Mouse (Mus musculus) C2C12 (cell line): ENCODE measurements around the gene Apc2. TPM values are rescaled to one million over a fixed set of nuclear protein-coding genes. Genes with fewer than 3 reads are reported as not detected.
"Not testable (repeated sequence)": the region's sequence is repeated elsewhere in the genome, so short reads cannot be mapped to it uniquely, and the experiment has no call there.

ENCODE experiments used
- H3K27me3 ChIP-seq: one replicate; pipeline ENCODE4 v1.6.1; 2011; ENCODE audit not compliant: control insufficient read depth, insufficient read depth, insufficient read length
- H3K36me3 ChIP-seq: one replicate; pipeline ENCODE4 v1.6.1; 2011; ENCODE audit not compliant: control insufficient read depth, insufficient read depth
- H3K4me3 ChIP-seq: one replicate; pipeline ENCODE4 v1.5.1; 2011; ENCODE audit warnings: mild to moderate bottlenecking, control low read depth; ENCODE audit not compliant: poor library complexity, insufficient read depth, severe bottlenecking
- H3K79me2 ChIP-seq: one replicate; pipeline ENCODE4 v1.6.1; 2011; ENCODE audit not compliant: control insufficient read depth, insufficient read depth
- H3K79me3 ChIP-seq: one replicate; pipeline ENCODE4 v1.6.1; 2011; ENCODE audit warnings: low read depth, control low read depth
- H3ac ChIP-seq: one replicate; pipeline ENCODE3; 2011; ENCODE audit warnings: low read depth; ENCODE audit not compliant: control insufficient read depth, insufficient read length
- CEBPB ChIP-seq: IDR thresholded peaks from one replicate; pipeline ENCODE4 v1.6.1; 2011; ENCODE audit warnings: low read depth, mild to moderate bottlenecking, control low read depth, moderate library complexity
- CTCF ChIP-seq: IDR thresholded peaks from one replicate; pipeline ENCODE4 v1.5.1; 2011; ENCODE audit not compliant: control insufficient read depth, insufficient read depth, insufficient read length
- FOSL1 ChIP-seq: IDR thresholded peaks from one replicate; pipeline ENCODE4 v1.8.0; 2011; ENCODE audit warnings: mild to moderate bottlenecking, low read length; ENCODE audit not compliant: poor library complexity, insufficient read depth, severe bottlenecking
- MAX ChIP-seq: IDR thresholded peaks from one replicate; pipeline ENCODE4 v1.6.1; 2011; ENCODE audit warnings: mild to moderate bottlenecking, control low read depth
- MYOD1 ChIP-seq: IDR thresholded peaks from one replicate; pipeline ENCODE4 v1.6.1; 2011; ENCODE audit warnings: low read depth; ENCODE audit not compliant: control insufficient read depth, insufficient read length
- MYOG ChIP-seq: IDR thresholded peaks from one replicate; pipeline ENCODE4 v1.6.1; 2011; ENCODE audit not compliant: control insufficient read depth, insufficient read length; ENCODE audit errors: extremely low read depth
- USF1 ChIP-seq: IDR thresholded peaks from one replicate; pipeline ENCODE4 v1.6.1; 2011; ENCODE audit warnings: low read depth, mild to moderate bottlenecking, control low read depth, moderate library complexity
- polyA plus RNA-seq: library from polyadenylated mRNA; unstranded; fragments of >200 nt; fragmentation: generic; extraction: Trizol; gene quantifications from one replicate; pipeline ENCODE4 v1.2.1, GENCODE M21; 2012; ENCODE audit warnings: missing spikeins

Gene Apc2
- polyA plus RNA-seq, 1 experiment, result 0.20 TPM

- TF ChIP-seq FOSL1, result no peak
- no peak for TF ChIP-seq CTCF
- TF ChIP-seq MAX, result no peak
- no peak for TF ChIP-seq MYOD1
- no peak for TF ChIP-seq MYOG
- no peak for TF ChIP-seq CEBPB
- TF ChIP-seq USF1, result no peak
- Histone ChIP-seq H3K27me3 (no peaks in the 10 kb centered on the region), H3ac (no peak overlapping the region), H3K36me3 (no peaks in the 10 kb centered on the region), H3K4me3 (no peak overlapping the region), H3K79me3 (no peaks in the 10 kb centered on the region), H3K79me2 (no peaks in the 10 kb centered on the region)
Observed at GRCm38 (mm10) chr10:80345122-80345521, 49.3 kb downstream of the Apc2 start.

- not testable (repeated sequence) for H3K4me3 ChIP-seq, H3K79me2 ChIP-seq, H3K36me3 ChIP-seq, H3K79me3 ChIP-seq, H3K27me3 ChIP-seq, H3ac ChIP-seq
Observed at GRCm38 (mm10) chr10:80345929-80346328, 50.2 kb downstream of the Apc2 start.

GRCm38 (mm10) chr10:80347514-80347967, 51.8 kb downstream of the Apc2 start:
- no peaks in the 10 kb centered on the region for H3K36me3 ChIP-seq
- H3K79me3 ChIP-seq, result no peaks in the 10 kb centered on the region
- H3K4me3 ChIP-seq, result peak overlapping the region; percentile 50
- H3ac ChIP-seq, result peak overlapping the region; percentile 86
- H3K27me3 ChIP-seq, result peaks cover 2% of the 10 kb centered on the region
- H3K79me2 ChIP-seq, result no peaks in the 10 kb centered on the region
- no peak for TF ChIP-seq MYOG
- TF ChIP-seq MYOD1, result no peak
- no peak for TF ChIP-seq FOSL1
- TF ChIP-seq CEBPB, result no peak
- no peak for TF ChIP-seq CTCF
- no peak for TF ChIP-seq MAX
- TF ChIP-seq USF1, result no peak

- H3K36me3 ChIP-seq, result no peaks in the 10 kb centered on the region
- no peaks in the 10 kb centered on the region for H3K79me3 ChIP-seq
- peaks cover 3% of the 10 kb centered on the region for H3K27me3 ChIP-seq
- H3ac ChIP-seq, result peak within 1 kb of the TSS; percentile 86
- peak within 1 kb of the TSS; percentile 50 for H3K4me3 ChIP-seq
- H3K79me2 ChIP-seq, result no peaks in the 10 kb centered on the region
- TF ChIP-seq MYOG, result no peak
- TF ChIP-seq MAX, result peak; percentile 55
- TF ChIP-seq FOSL1, result no peak
- no peak for TF ChIP-seq USF1
- TF ChIP-seq MYOD1, result no peak
- TF ChIP-seq CTCF, result peak; percentile 100
- no peak for TF ChIP-seq CEBPB
Observed at GRCm38 (mm10) chr10:80348244-80348781, 52.5 kb downstream of the Apc2 start, which contains the start of gene Adamtsl5. Adamtsl5 (minus strand) TSS chr10:80348412.

GRCm38 (mm10) chr10:80348981-80349380, 53.2 kb downstream of the Apc2 start:
- Histone ChIP-seq H3K36me3 (no peaks in the 10 kb centered on the region), H3K27me3 (peaks cover 3% of the 10 kb centered on the region), H3K79me2 (no peaks in the 10 kb centered on the region), H3K79me3 (no peaks in the 10 kb centered on the region), H3ac (no peak overlapping the region), H3K4me3 (no peak overlapping the region)
- no peak for TF ChIP-seq MYOG
- TF ChIP-seq MYOD1, result no peak
- TF ChIP-seq FOSL1, result no peak
- TF ChIP-seq CEBPB, result no peak
- no peak for TF ChIP-seq USF1
- no peak for TF ChIP-seq MAX
- TF ChIP-seq CTCF, result no peak

GRCm38 (mm10) chr10:80350292-80350691, 54.5 kb downstream of the Apc2 start:
- H3K4me3 ChIP-seq, result no peak overlapping the region
- no peaks in the 10 kb centered on the region for H3K79me2 ChIP-seq
- no peaks in the 10 kb centered on the region for H3K36me3 ChIP-seq
- H3K27me3 ChIP-seq, result peaks cover 6% of the 10 kb centered on the region
- no peaks in the 10 kb centered on the region for H3K79me3 ChIP-seq
- H3ac ChIP-seq, result no peak overlapping the region
- TF ChIP-seq CTCF (peak; percentile 95), CEBPB (no peak), MYOG (no peak), FOSL1 (no peak), MAX (no peak)
